In the genomic region with DNA sequence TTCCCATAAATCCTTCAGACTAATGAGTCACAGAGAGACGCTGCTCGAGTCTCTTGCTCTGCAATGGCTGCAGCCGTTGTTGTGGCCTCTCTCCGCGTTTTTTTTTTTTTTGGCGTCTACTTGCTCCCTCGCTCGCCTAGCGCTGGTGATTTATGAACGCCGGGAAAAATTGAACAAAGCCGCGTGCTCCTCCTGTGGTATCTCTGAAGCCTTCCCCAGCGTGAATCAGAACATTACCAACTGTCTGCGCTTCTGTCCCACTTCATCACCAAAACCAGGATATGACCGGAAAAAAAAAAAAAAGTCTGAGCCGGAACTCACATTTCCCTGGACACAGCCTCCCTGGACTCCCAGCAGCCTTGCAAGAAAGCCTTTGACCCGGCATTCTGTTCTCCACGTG, we compare ENCODE assay signal across 12 mouse cellular contexts. TPM values are rescaled to one million over a fixed set of nuclear protein-coding genes. Genes with fewer than 3 reads are reported as not detected.
DNase-seq lines count a peak whose midpoint lies in the region; ATAC-seq and TF ChIP-seq lines count a peak whose summit lies in the region.
"Had no signal": no experiment of that assay in that cellular context is flagged by ENCODE, and none has a peak within 500 bp of the region (broad histone marks: within the 10 kb centered on the region; RNA-seq: fewer than 3 reads in every experiment).

No protein-coding gene starts in this region.

- no peak overlapping the region for H3K27ac ChIP-seq in intestine, postnatal 0 days (ENCODE audit: low read depth, low read length)
- peak overlapping the region; percentile 70 for H3K27ac ChIP-seq in lung, embryonic 16.5 days (ENCODE audit: low read length)
- H3K27ac ChIP-seq: forebrain, embryonic 15.5 days; liver, embryonic 14.5 days had no signal

- H3K27me3 ChIP-seq in intestine, postnatal 0 days (replicated peaks; ENCODE audit: control insufficient read depth, insufficient read depth, low read length): 0 out of 2 replicates have a peak, but pooled peaks cover 4% of the 10 kb centered on the region
- H3K27me3 ChIP-seq in lung, embryonic 16.5 days (ENCODE audit: control insufficient read depth, insufficient read depth, low read depth, low read length): peaks cover 46% of the 10 kb centered on the region

- ATAC-seq in intestine, postnatal 0 days: no peak
- no peak for ATAC-seq in lung, embryonic 16.5 days (ENCODE audit: low read depth)
- no peak for ATAC-seq in erythroid progenitor cell, adult 5-6 weeks (replicated peaks; ENCODE audit: low FRiP score, poor library complexity, severe bottlenecking)
- ATAC-seq: forebrain, embryonic 15.5 days had no signal

- H3K4me1 ChIP-seq in intestine, postnatal 0 days (replicated peaks; ENCODE audit: control insufficient read depth, insufficient read depth, low read length): peaks cover 13% of the 10 kb centered on the region; the same call in 1 of the 2 replicates
- H3K4me1 ChIP-seq in lung, embryonic 16.5 days (replicated peaks; ENCODE audit: control insufficient read depth, insufficient read depth, low read length): peaks cover 53% of the 10 kb centered on the region
- H3K4me1 ChIP-seq: forebrain, embryonic 15.5 days had no signal

- no peaks in the 10 kb centered on the region for H3K36me3 ChIP-seq in intestine, postnatal 0 days (ENCODE audit: control insufficient read depth, insufficient read depth)
- H3K36me3 ChIP-seq in lung, embryonic 16.5 days (ENCODE audit: control insufficient read depth, insufficient read depth, low read length): no peaks in the 10 kb centered on the region
- H3K36me3 ChIP-seq: forebrain, embryonic 15.5 days had no signal

- H3K4me2 ChIP-seq in intestine, postnatal 0 days (replicated peaks; ENCODE audit: low read depth): peak overlapping the region; percentile 51
- H3K4me2 ChIP-seq in lung, embryonic 16.5 days (ENCODE audit: low read depth, low read length): peak overlapping the region; percentile 46
- H3K4me2 ChIP-seq: forebrain, embryonic 15.5 days had no signal

- no peak for TF ChIP-seq CTCF in intestine, postnatal 0 days (IDR thresholded peaks at IDR 0.05; ENCODE audit: low read depth)

- DNase-seq in 3T3-L1 (ENCODE audit: low read depth, low spot score) (peak; percentile 92), NIH3T3 (ENCODE audit: low read depth) (peak; percentile 87)
- no peak for DNase-seq in retina, postnatal 1 day
- no peak for DNase-seq in urinary bladder, postnatal 14 days (ENCODE audit: low spot score)
- DNase-seq: cerebellum, adult 11-12 months; heart, postnatal 10 days had no signal

- peak overlapping the region; percentile 17; the same call in 1 of the 2 replicates for H3K4me3 ChIP-seq in intestine, postnatal 0 days (ENCODE audit: low read depth, low read length)
- peak overlapping the region; percentile 11; the same call in 1 of the 2 replicates for H3K4me3 ChIP-seq in lung, embryonic 16.5 days (ENCODE audit: low read length)
- H3K4me3 ChIP-seq: forebrain, embryonic 15.5 days had no signal

- 6% methylated on average over 19 of the region's 19 CpGs for WGBS in intestine, postnatal 0 days
- 2% methylated on average over 19 of the region's 19 CpGs for WGBS in lung, embryonic 16.5 days

- H3K9ac ChIP-seq in intestine, postnatal 0 days (ENCODE audit: low read depth, low read length): no peak overlapping the region
- H3K9ac ChIP-seq in lung, embryonic 16.5 days (ENCODE audit: low read length): peak overlapping the region; percentile 25; the same call in 1 of the 2 replicates
- H3K9ac ChIP-seq: forebrain, embryonic 15.5 days; liver, embryonic 14.5 days had no signal

- H3K9me3 ChIP-seq in intestine, postnatal 0 days (ENCODE audit: control insufficient read depth): no peaks in the 10 kb centered on the region
- no peaks in the 10 kb centered on the region for H3K9me3 ChIP-seq in lung, embryonic 16.5 days (ENCODE audit: control insufficient read depth, low read length)
- H3K9me3 ChIP-seq: forebrain, embryonic 15.5 days had no signal

RNA-seq across cellular contexts. Expression of gene Hoxa4, which starts 6.3 kb away (rescaled TPM):
- 3.6 and 4.5 TPM in 2 replicates for polyA plus RNA-seq in intestine, postnatal 0 days (2015; fragmentation: Nextera tagmentation; extraction: Ambion mirVana)
- 2.4 and 2.7 TPM in 2 replicates for polyA plus RNA-seq in lung, embryonic 16.5 days (2015; fragmentation: Nextera tagmentation; extraction: Ambion mirVana)
- total RNA-seq in erythroid progenitor cell, adult 5-6 weeks (2015; ENCODE audit: low replicate concordance): not detected in 2 replicates
- not detected in 2 replicates for total RNA-seq in erythroid progenitor cell, adult 5-6 weeks (2017; ENCODE audit: low replicate concordance)
- polyA plus RNA-seq: forebrain, embryonic 15.5 days had no signal

RNA-seq across cellular contexts. Expression of gene 5730596B20Rik, which starts 7.9 kb away (rescaled TPM):
- 0.61 and 0.97 TPM in 2 replicates for polyA plus RNA-seq in intestine, postnatal 0 days (2015; fragmentation: Nextera tagmentation; extraction: Ambion mirVana)
- 2.4 and 2.5 TPM in 2 replicates for polyA plus RNA-seq in lung, embryonic 16.5 days (2015; fragmentation: Nextera tagmentation; extraction: Ambion mirVana)
- not detected in 2 replicates for total RNA-seq in erythroid progenitor cell, adult 5-6 weeks (2015; ENCODE audit: low replicate concordance)
- not detected in 2 replicates for total RNA-seq in erythroid progenitor cell, adult 5-6 weeks (2017; ENCODE audit: low replicate concordance)
- polyA plus RNA-seq: forebrain, embryonic 15.5 days had no signal

RNA-seq across cellular contexts. Expression of gene Hoxa5, which starts 19.2 kb away (rescaled TPM):
- polyA plus RNA-seq in intestine, postnatal 0 days (2015; fragmentation: Nextera tagmentation; extraction: Ambion mirVana): 14.8 and 15.3 TPM in 2 replicates
- 32.3 and 36.3 TPM in 2 replicates for polyA plus RNA-seq in lung, embryonic 16.5 days (2015; fragmentation: Nextera tagmentation; extraction: Ambion mirVana)
- not detected in 2 replicates for total RNA-seq in erythroid progenitor cell, adult 5-6 weeks (2015; ENCODE audit: low replicate concordance)
- not detected in 2 replicates for total RNA-seq in erythroid progenitor cell, adult 5-6 weeks (2017; ENCODE audit: low replicate concordance)
- polyA plus RNA-seq: forebrain, embryonic 15.5 days had no signal

RNA-seq across cellular contexts. Expression of gene Hoxa2, which starts 20.6 kb away (rescaled TPM):
- polyA plus RNA-seq in intestine, postnatal 0 days (2015; fragmentation: Nextera tagmentation; extraction: Ambion mirVana): 3.3 TPM in 2 replicates
- 9.5 and 10.2 TPM in 2 replicates for polyA plus RNA-seq in lung, embryonic 16.5 days (2015; fragmentation: Nextera tagmentation; extraction: Ambion mirVana)
- not detected in 2 replicates for total RNA-seq in erythroid progenitor cell, adult 5-6 weeks (2015; ENCODE audit: low replicate concordance)
- not detected in 2 replicates for total RNA-seq in erythroid progenitor cell, adult 5-6 weeks (2017; ENCODE audit: low replicate concordance)
- polyA plus RNA-seq: forebrain, embryonic 15.5 days had no signal

RNA-seq across cellular contexts. Expression of gene Hoxa6, which starts 23.3 kb away (rescaled TPM):
- 0.76 and 0.81 TPM in 2 replicates for polyA plus RNA-seq in intestine, postnatal 0 days (2015; fragmentation: Nextera tagmentation; extraction: Ambion mirVana)
- polyA plus RNA-seq in lung, embryonic 16.5 days (2015; fragmentation: Nextera tagmentation; extraction: Ambion mirVana): 2.0 and 2.2 TPM in 2 replicates
- not detected in 2 replicates for total RNA-seq in erythroid progenitor cell, adult 5-6 weeks (2015; ENCODE audit: low replicate concordance)
- total RNA-seq in erythroid progenitor cell, adult 5-6 weeks (2017; ENCODE audit: low replicate concordance): not detected in 2 replicates
- total RNA-seq: heart, postnatal 10 days had no signal
- polyA plus RNA-seq: forebrain, embryonic 15.5 days; liver, embryonic 14.5 days; thymus, postnatal 0 days had no signal

Comparison
In these comparisons a context has a peak if more than half of its experiments do, and no peak if none do; other contexts are left out.
1. DNase-seq: peak in 3T3-L1 (single experiment) and NIH3T3 (single experiment); none in retina, postnatal 1 day (single experiment) and urinary bladder, postnatal 14 days (single experiment).